Mouse (Mus musculus): ENCODE results near the gene Htr3a. TPM values are rescaled to one million over a fixed set of nuclear protein-coding genes. Genes with fewer than 3 reads are reported as not detected.
A peak's percentile ranks its signal among the peaks of the same experiment; 100 is the strongest.

Htr3a gene
- polyA plus RNA-seq, 1 experiment from 2014 or later = 1.1 TPM

DNA sequence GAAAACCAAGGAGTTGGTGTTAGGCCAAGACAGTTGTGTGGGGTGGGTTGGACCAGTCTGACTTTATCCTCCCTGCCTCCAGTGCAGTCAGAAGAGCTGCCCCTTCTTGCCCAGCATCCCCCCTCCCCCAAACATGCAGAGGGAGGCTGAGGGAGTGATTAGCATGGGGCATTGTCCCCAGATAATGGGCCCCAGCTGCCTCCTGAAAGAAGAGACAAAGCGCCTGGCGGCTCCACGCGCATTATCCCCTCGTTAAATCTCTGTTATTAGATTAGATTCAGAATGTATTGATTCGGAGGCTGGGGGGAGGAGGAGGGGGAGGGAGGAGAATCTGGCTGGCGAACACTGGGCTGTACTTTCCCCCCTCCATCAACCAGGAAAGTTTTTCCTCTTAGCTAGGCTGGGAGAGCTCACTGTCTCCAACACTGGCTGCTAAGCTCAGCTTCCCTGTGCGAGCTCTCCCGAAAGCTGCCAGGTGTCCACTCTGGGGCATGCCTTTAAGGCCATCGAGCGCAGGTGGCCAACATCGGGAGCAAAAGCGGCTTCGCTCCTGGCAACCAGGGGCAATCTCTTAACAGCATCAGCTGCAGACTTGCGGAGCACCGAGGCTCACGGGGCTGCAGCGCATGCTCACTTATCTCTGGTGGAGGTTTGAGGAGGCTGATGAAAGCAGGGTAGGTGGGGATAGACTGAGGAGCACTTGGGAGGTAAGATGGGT lies 14.9 kb downstream of the Htr3a start:
- H3K4me1 ChIP-seq (replicated peaks; ENCODE audit: control insufficient read depth, insufficient read depth, low read length) = peaks cover 10% of the 10 kb centered on the region
- peak overlapping the region; percentile 44 for H3K4me2 ChIP-seq (replicated peaks)
- peak; percentile 51; the same call in 1 of the 2 replicates for ATAC-seq (ENCODE audit: low FRiP score)
- peak overlapping the region; percentile 59 for H3K27ac ChIP-seq
- no peaks in the 10 kb centered on the region for H3K27me3 ChIP-seq (ENCODE audit: control insufficient read depth, insufficient read depth, low read length)
- 9% methylated on average over 18 of the region's 18 CpGs for WGBS
- no peak overlapping the region for H3K4me3 ChIP-seq (replicated peaks; ENCODE audit: low read length)
- peak overlapping the region; percentile 42 for H3K9ac ChIP-seq
- DNase-seq (ENCODE audit: low spot score) = peak; percentile 36
- no peaks in the 10 kb centered on the region for H3K9me3 ChIP-seq (ENCODE audit: control insufficient read depth, low read length)
- no peaks in the 10 kb centered on the region for H3K36me3 ChIP-seq (replicated peaks; ENCODE audit: control insufficient read depth, insufficient read depth)

DNA sequence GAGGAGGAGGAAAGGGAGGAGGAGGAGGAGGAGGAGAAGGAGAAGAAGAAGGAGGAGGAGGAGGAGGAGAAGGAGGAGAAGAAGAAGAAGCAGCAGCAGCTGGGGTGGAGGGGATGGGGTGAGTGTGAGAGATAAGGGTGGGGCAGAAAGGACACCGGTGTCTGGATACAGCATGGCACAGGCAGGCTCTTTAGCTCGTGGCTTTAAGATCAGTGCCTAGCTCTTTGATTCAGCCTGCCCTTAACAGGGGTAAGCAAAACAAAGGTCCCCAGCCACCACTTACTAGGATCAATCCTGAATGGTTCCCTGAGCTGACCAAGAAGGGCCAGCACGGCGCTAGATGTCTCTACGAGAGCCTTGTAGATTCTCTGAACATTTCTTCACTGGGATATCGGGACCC lies 16.1 kb downstream of the Htr3a start:
- Histone ChIP-seq H3K4me3 (replicated peaks; ENCODE audit: low read length) (no peak overlapping the region), H3K4me1 (replicated peaks; ENCODE audit: control insufficient read depth, insufficient read depth, low read length) (peaks cover 10% of the 10 kb centered on the region)
- ATAC-seq (ENCODE audit: low FRiP score) = no peak

DNA sequence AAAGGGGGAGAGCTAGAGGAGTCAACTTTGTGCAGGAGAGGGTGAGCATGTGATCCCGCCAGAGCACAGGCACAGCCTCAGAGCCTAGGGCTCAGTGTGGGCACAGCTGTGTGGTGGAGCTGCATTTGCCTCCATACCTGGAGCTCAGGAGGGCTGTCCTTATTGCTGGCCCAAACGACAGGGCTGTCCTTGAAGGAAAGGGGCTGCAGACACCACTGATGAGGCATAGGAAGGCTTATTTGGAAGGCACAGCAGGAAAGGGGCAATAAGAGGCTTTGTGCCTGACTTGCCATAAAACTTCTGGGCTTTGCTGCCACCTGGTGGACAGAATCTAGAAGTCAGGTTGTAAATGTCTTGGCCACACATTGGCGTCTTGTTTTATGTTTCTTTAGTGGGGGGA lies 16.9 kb downstream of the Htr3a start:
- no peak overlapping the region for H3K4me2 ChIP-seq (replicated peaks)
- ATAC-seq (ENCODE audit: low FRiP score) (no peak; the same call in 1 of the 2 replicates), DNase-seq (ENCODE audit: low spot score) (peak; percentile 92)
- H3K27ac ChIP-seq = no peak overlapping the region
- no peaks in the 10 kb centered on the region for H3K9me3 ChIP-seq (ENCODE audit: control insufficient read depth, low read length)
- H3K4me1 ChIP-seq (replicated peaks; ENCODE audit: control insufficient read depth, insufficient read depth, low read length) = peaks cover 10% of the 10 kb centered on the region
- no peak overlapping the region for H3K9ac ChIP-seq
- 27% methylated on average over 3 of the region's 3 CpGs for WGBS
- H3K27me3 ChIP-seq (ENCODE audit: control insufficient read depth, insufficient read depth, low read length) = no peaks in the 10 kb centered on the region
- H3K36me3 ChIP-seq (replicated peaks; ENCODE audit: control insufficient read depth, insufficient read depth) = no peaks in the 10 kb centered on the region
- no peak overlapping the region for H3K4me3 ChIP-seq (replicated peaks; ENCODE audit: low read length)

More for the DNA sequence above, 16.1 kb downstream of the Htr3a start:
- Histone ChIP-seq H3K4me2 (replicated peaks) (no peak overlapping the region), H3K27me3 (ENCODE audit: control insufficient read depth, insufficient read depth, low read length) (no peaks in the 10 kb centered on the region), H3K27ac (no peak overlapping the region), H3K9ac (no peak overlapping the region), H3K9me3 (ENCODE audit: control insufficient read depth, low read length) (no peaks in the 10 kb centered on the region), H3K36me3 (replicated peaks; ENCODE audit: control insufficient read depth, insufficient read depth) (no peaks in the 10 kb centered on the region)
- no peak for DNase-seq (ENCODE audit: low spot score)
- 64% methylated on average over 6 of the region's 6 CpGs for WGBS

DNA sequence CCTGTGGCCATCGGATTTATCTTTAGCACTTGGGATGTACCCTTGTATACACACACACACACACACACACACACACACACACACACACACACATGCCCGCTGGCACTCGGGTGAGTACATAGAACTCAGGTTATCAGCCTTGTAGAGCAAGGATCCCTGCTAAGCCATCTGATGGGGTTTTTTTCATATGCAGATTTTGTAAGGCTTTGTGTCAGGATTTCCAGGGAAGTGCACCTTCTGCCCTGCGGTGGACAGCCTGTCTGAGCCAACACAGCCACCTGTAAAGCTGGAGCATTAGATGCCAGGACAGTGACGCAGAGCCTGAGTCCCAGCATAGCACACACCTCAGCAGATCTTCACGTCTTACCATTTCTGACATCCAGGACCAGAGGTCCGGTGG lies 21.8 kb downstream of the Htr3a start:
- Histone ChIP-seq H3K9ac (no peak overlapping the region), H3K36me3 (replicated peaks; ENCODE audit: control insufficient read depth, insufficient read depth) (no peaks in the 10 kb centered on the region), H3K4me2 (replicated peaks) (no peak overlapping the region), H3K4me3 (replicated peaks; ENCODE audit: low read length) (no peak overlapping the region), H3K4me1 (replicated peaks; ENCODE audit: control insufficient read depth, insufficient read depth, low read length) (no peaks in the 10 kb centered on the region), H3K9me3 (ENCODE audit: control insufficient read depth, low read length) (no peaks in the 10 kb centered on the region), H3K27ac (no peak overlapping the region), H3K27me3 (ENCODE audit: control insufficient read depth, insufficient read depth, low read length) (no peaks in the 10 kb centered on the region)
- ATAC-seq (ENCODE audit: low FRiP score) (no peak), DNase-seq (ENCODE audit: low spot score) (no peak)
- 73% methylated on average over 7 of the region's 7 CpGs for WGBS

DNA sequence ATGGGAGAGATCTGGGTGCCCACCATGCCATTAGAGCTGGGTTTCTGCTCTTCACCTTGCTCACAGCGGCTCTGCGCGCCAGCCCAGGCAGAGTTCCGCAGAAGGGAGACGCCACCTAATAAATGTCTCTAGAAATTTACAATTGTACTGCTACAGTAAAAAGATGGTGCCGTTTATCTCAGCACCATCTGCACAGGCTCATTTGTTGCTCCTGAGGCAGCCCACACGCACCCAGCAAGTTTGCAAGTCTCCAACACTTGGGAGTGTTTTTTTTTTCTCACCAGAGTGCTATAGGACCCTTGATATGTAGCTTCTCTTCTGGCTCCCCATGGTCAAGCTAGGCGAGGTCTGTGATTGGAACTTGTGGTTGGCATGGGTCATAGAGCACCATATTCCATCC lies 38.0 kb downstream of the Htr3a start:
- ATAC-seq (ENCODE audit: low FRiP score) = no peak
- Histone ChIP-seq H3K4me2 (replicated peaks) (no peak overlapping the region), H3K36me3 (replicated peaks; ENCODE audit: control insufficient read depth, insufficient read depth) (no peaks in the 10 kb centered on the region), H3K4me3 (replicated peaks; ENCODE audit: low read length) (no peak overlapping the region), H3K9me3 (ENCODE audit: control insufficient read depth, low read length) (no peaks in the 10 kb centered on the region), H3K27ac (no peak overlapping the region), H3K9ac (no peak overlapping the region), H3K27me3 (ENCODE audit: control insufficient read depth, insufficient read depth, low read length) (no peaks in the 10 kb centered on the region), H3K4me1 (replicated peaks; ENCODE audit: control insufficient read depth, insufficient read depth, low read length) (no peaks in the 10 kb centered on the region)
- no peak for DNase-seq (ENCODE audit: low spot score)
- 83% methylated on average over 8 of the region's 8 CpGs for WGBS

DNA sequence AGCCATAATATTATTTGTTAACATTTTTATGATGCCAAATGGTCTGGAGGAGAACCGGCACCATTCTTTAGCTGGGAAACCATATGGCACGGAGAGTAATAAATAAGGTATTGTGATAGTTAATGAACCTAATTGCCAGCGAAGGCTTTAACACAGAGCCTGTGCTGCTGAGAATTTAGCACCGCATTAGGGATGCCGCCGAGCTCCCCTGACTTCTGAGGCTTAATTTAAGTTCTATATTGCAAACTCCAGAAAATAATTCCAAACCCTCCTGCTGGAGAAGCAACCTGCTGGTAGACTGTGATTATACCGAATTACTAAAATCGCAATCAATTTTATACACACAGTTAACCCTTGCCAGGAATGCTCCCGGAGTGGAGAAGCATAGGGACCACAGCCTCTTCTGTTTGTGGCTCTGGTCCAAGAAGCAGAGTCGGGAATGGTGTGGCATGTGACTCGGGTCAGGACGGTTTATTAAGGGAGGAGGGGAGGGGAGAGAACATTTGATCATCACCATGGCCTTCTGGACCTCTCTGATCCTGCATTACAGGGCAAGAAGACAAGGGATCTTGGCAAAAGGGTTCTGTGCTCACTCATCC lies 44.3 kb downstream of the Htr3a start:
- peak; percentile 2; the same call in 1 of the 2 replicates for ATAC-seq (ENCODE audit: low FRiP score)
- Histone ChIP-seq H3K4me1 (replicated peaks; ENCODE audit: control insufficient read depth, insufficient read depth, low read length) (peaks cover 7% of the 10 kb centered on the region; the same call in 1 of the 2 replicates), H3K27ac (no peak overlapping the region), H3K4me3 (replicated peaks; ENCODE audit: low read length) (no peak overlapping the region), H3K9me3 (ENCODE audit: control insufficient read depth, low read length) (no peaks in the 10 kb centered on the region), H3K9ac (no peak overlapping the region), H3K4me2 (replicated peaks) (no peak overlapping the region), H3K27me3 (ENCODE audit: control insufficient read depth, insufficient read depth, low read length) (no peaks in the 10 kb centered on the region), H3K36me3 (replicated peaks; ENCODE audit: control insufficient read depth, insufficient read depth) (no peaks in the 10 kb centered on the region)
- DNase-seq (ENCODE audit: low spot score) = no peak
- 42% methylated on average over 12 of the region's 12 CpGs for WGBS

DNA sequence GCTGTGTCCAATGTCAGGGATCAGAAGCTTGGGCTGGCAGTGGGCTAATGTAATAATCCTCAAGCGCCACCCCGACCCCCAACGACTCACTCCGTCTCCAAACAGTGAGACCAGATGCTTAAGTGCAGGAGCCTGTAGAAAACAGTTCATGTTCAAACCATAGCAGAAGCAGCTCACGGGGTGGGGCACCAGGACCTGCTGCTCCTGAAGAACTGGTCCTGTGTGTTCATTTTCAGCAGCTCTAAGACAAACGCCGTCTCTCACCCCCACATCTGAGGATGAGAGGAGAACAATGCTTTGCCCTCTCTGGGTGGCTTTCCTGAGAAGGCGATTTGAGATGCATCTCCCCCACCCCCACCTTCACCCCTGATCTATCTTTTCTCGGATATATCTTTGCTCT lies 45.7 kb downstream of the Htr3a start:
- Histone ChIP-seq H3K4me2 (replicated peaks) (no peak overlapping the region), H3K9ac (no peak overlapping the region), H3K36me3 (replicated peaks; ENCODE audit: control insufficient read depth, insufficient read depth) (no peaks in the 10 kb centered on the region), H3K4me1 (replicated peaks; ENCODE audit: control insufficient read depth, insufficient read depth, low read length) (peaks cover 7% of the 10 kb centered on the region; the same call in 1 of the 2 replicates), H3K27ac (no peak overlapping the region), H3K27me3 (ENCODE audit: control insufficient read depth, insufficient read depth, low read length) (no peaks in the 10 kb centered on the region), H3K9me3 (ENCODE audit: control insufficient read depth, low read length) (no peaks in the 10 kb centered on the region), H3K4me3 (replicated peaks; ENCODE audit: low read length) (no peak overlapping the region)
- no peak for ATAC-seq (ENCODE audit: low FRiP score)
- no peak for DNase-seq (ENCODE audit: low spot score)
- WGBS = 51% methylated on average over 9 of the region's 9 CpGs

DNA sequence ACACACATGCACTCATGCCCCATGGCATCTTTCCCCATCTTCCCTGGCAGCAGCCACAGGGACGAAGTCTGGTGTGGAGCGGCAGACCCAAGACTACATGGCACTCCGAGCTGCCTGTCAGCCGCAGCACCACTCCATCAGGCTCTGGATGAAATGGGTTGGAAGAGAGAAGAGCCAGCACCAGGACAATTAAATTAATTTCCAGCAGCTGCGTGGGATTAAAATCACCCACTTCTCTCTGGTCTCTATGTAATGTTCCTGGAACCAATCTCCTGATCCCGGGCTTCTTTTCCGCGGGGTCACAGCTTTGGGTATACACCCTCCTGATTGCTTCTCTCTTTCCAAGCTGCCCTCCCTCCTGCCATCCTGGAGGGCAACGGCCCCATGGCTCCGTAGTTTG lies 49.4 kb downstream of the Htr3a start:
- DNase-seq (ENCODE audit: low spot score) = no peak
- no peak overlapping the region for H3K27ac ChIP-seq
- H3K9ac ChIP-seq = no peak overlapping the region
- no peak overlapping the region for H3K4me2 ChIP-seq (replicated peaks)
- H3K4me3 ChIP-seq (replicated peaks; ENCODE audit: low read length) = no peak overlapping the region
- no peaks in the 10 kb centered on the region for H3K27me3 ChIP-seq (ENCODE audit: control insufficient read depth, insufficient read depth, low read length)
- H3K9me3 ChIP-seq (ENCODE audit: control insufficient read depth, low read length) = no peaks in the 10 kb centered on the region
- no peaks in the 10 kb centered on the region for H3K36me3 ChIP-seq (replicated peaks; ENCODE audit: control insufficient read depth, insufficient read depth)
- 91% methylated on average over 10 of the region's 10 CpGs for WGBS
- peaks cover 2% of the 10 kb centered on the region; the same call in 1 of the 2 replicates for H3K4me1 ChIP-seq (replicated peaks; ENCODE audit: control insufficient read depth, insufficient read depth, low read length)
- ATAC-seq (ENCODE audit: low FRiP score) = no peak

DNA sequence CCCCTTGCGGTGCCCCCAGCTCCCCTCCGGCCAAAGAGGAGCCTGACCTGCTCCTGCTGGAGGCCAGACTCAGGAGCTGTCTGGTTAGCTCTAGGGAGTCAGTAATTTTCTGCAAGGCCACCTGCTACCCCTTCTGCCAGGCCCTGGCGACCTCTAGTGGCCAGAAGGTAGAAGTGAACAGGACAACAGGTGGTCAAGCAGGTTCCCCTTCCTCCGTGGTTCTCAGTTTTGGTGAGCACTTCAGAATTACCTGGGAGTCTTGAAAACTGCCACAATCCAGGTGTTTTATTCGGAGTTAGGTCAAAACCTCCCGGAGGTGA lies 50.4 kb downstream of the Htr3a start:
- H3K27ac ChIP-seq = no peak overlapping the region
- no peaks in the 10 kb centered on the region for H3K27me3 ChIP-seq (ENCODE audit: control insufficient read depth, insufficient read depth, low read length)
- no peaks in the 10 kb centered on the region for H3K36me3 ChIP-seq (replicated peaks; ENCODE audit: control insufficient read depth, insufficient read depth)
- H3K4me3 ChIP-seq (replicated peaks; ENCODE audit: low read length) = no peak overlapping the region
- ATAC-seq (ENCODE audit: low FRiP score) = no peak
- no peak overlapping the region for H3K9ac ChIP-seq
- peak; percentile 71 for DNase-seq (ENCODE audit: low spot score)
- 4% methylated on average over 6 of the region's 6 CpGs for WGBS
- no peak overlapping the region for H3K4me2 ChIP-seq (replicated peaks)
- no peaks in the 10 kb centered on the region for H3K9me3 ChIP-seq (ENCODE audit: control insufficient read depth, low read length)
- no peaks in the 10 kb centered on the region for H3K4me1 ChIP-seq (replicated peaks; ENCODE audit: control insufficient read depth, insufficient read depth, low read length)

Measured in hindbrain, embryonic 14.5 days (tissue).